Mouse (Mus musculus) cerebellum, adult (tissue): ENCODE measurements around the gene Nlrp4a.
"Not testable (repeated sequence)": the region's sequence is repeated elsewhere in the genome, so short reads cannot be mapped to it uniquely, and the experiment has no call there.

Experiments
- ATAC-seq: cut with Nextera tagmentation; 2 replicates; pipeline ENCODE4 v1.9.2; 2017; ENCODE audit warnings: mild to moderate bottlenecking, moderate library complexity, mixed read lengths; ENCODE audit not compliant: insufficient number of reproducible peaks, low FRiP score, low TSS enrichment

Gene Nlrp4a

GRCm38 (mm10) chr7:26434813-26435212, at the start of gene Nlrp4a:
TSS of gene Nlrp4a (plus strand) at chr7:26435113.
- ATAC-seq = no peak

- not testable (repeated sequence) for ATAC-seq
Measured at GRCm38 (mm10) chr7:26386691-26387090, 48.2 kb upstream of the Nlrp4a start.

GRCm38 (mm10) chr7:26391137-26391536, 43.8 kb upstream of the Nlrp4a start:
- ATAC-seq = not testable (repeated sequence)

- not testable (repeated sequence) for ATAC-seq
Measured at GRCm38 (mm10) chr7:26391811-26392210, 43.1 kb upstream of the Nlrp4a start.

- not testable (repeated sequence) for ATAC-seq
Measured at GRCm38 (mm10) chr7:26403600-26403999, 31.3 kb upstream of the Nlrp4a start, which contains the start of gene Nlrp9c. TSS of gene Nlrp9c (minus strand) at chr7:26403700.

- ATAC-seq = no peak
Measured at GRCm38 (mm10) chr7:26476690-26477089, 41.8 kb downstream of the Nlrp4a start.

- not testable (repeated sequence) for ATAC-seq
Measured at GRCm38 (mm10) chr7:26489514-26489913, 54.6 kb downstream of the Nlrp4a start.
